Mouse (Mus musculus): ENCODE data around the gene Pgm5. TPM values are rescaled to one million over a fixed set of nuclear protein-coding genes. Genes with fewer than 3 reads are reported as not detected.

The Pgm5 gene
- total and polyA plus RNA-seq, 3 experiments = not detected

GRCm38 (mm10) chr19:24908385-24909155, 46.9 kb upstream of the Pgm5 start:
- DNase-seq (ENCODE audit: low read depth, low spot score) = no peak
- no peaks in the 10 kb centered on the region for H3K9me3 ChIP-seq (replicated peaks; ENCODE audit: insufficient read depth, low read length)
- no peak overlapping the region for H3K4me3 ChIP-seq (ENCODE audit: control insufficient read depth in 1 of 2, insufficient read depth in 1 of 2, low read depth in 2 of 2, low read length in 2 of 2)
- TF ChIP-seq TCF12 (IDR thresholded peaks at IDR 0.05; ENCODE audit: low read depth, low read length) (no peak), BHLHE40 (IDR thresholded peaks at IDR 0.05; ENCODE audit: borderline replicate concordance, low read depth, low read length) (no peak), NELFE (IDR thresholded peaks at IDR 0.05; ENCODE audit: low read depth, low read length) (no peak), POLR2AphosphoS5 (IDR thresholded peaks at IDR 0.05; ENCODE audit: borderline replicate concordance, low read depth, low read length) (no peak), CHD2 (IDR thresholded peaks at IDR 0.05; ENCODE audit: low read length) (no peak), ZKSCAN1 (IDR thresholded peaks at IDR 0.05; ENCODE audit: low read depth, low read length) (no peak), EP300 (IDR thresholded peaks at IDR 0.05; ENCODE audit: low read depth in 1 of 2, low read length in 2 of 2) (no peak), GATA1 (IDR thresholded peaks at IDR 0.05; ENCODE audit: low read depth, low read length) (no peak), ELF1 (IDR thresholded peaks at IDR 0.05; ENCODE audit: low read depth, low read length) (no peak), ZMIZ1 (IDR thresholded peaks at IDR 0.05; ENCODE audit: low read depth, low read length) (no peak), CHD1 (IDR thresholded peaks at IDR 0.05; ENCODE audit: low read depth, low read length) (no peak), RCOR1 (IDR thresholded peaks at IDR 0.05; ENCODE audit: low read depth, low read length) (no peak), ZC3H11A (IDR thresholded peaks at IDR 0.05; ENCODE audit: low read depth, low read length) (no peak), MAX (IDR thresholded peaks at IDR 0.05; ENCODE audit: low read length) (no peak), UBTF (IDR thresholded peaks at IDR 0.05; ENCODE audit: borderline replicate concordance, insufficient read depth, low read depth, low read length) (no peak), POLR2AphosphoS2 (IDR thresholded peaks at IDR 0.05; ENCODE audit: low read length) (no peak), MYB (IDR thresholded peaks at IDR 0.05; ENCODE audit: low read depth, low read length) (no peak), ZNF384 (IDR thresholded peaks at IDR 0.05; ENCODE audit: low read depth, low read length) (no peak), NRF1 (IDR thresholded peaks at IDR 0.05; ENCODE audit: insufficient read depth, low read depth, low read length, poor library complexity, severe bottlenecking) (no peak), GABPA (IDR thresholded peaks at IDR 0.05; ENCODE audit: low read depth, low read length) (no peak)
- no peak overlapping the region for H3K27ac ChIP-seq (ENCODE audit: control insufficient read depth, low read depth, low read length)
- H3K79me2 ChIP-seq (ENCODE audit: control insufficient read depth, insufficient read depth, low read length, poor library complexity) = no peaks in the 10 kb centered on the region
- no peak overlapping the region for H3K9ac ChIP-seq (ENCODE audit: control insufficient read depth, low read depth, low read length, poor library complexity, severe bottlenecking)
- no peaks in the 10 kb centered on the region for H3K36me3 ChIP-seq (ENCODE audit: control insufficient read depth in 1 of 2, insufficient read depth in 2 of 2, low read length in 2 of 2)
- no peaks in the 10 kb centered on the region for H3K27me3 ChIP-seq (ENCODE audit: control insufficient read depth in 1 of 2, insufficient read depth in 2 of 2, low read length in 2 of 2)
- no peaks in the 10 kb centered on the region for H3K4me1 ChIP-seq (ENCODE audit: control insufficient read depth in 1 of 2, insufficient read depth in 2 of 2, low read length in 2 of 2)

GRCm38 (mm10) chr19:24907655-24908054, 46.0 kb upstream of the Pgm5 start:
- TF ChIP-seq ZC3H11A (IDR thresholded peaks at IDR 0.05; ENCODE audit: low read depth, low read length) = no peak
- no peak for TF ChIP-seq CHD2 (IDR thresholded peaks at IDR 0.05; ENCODE audit: low read length)
- no peak for TF ChIP-seq CHD1 (IDR thresholded peaks at IDR 0.05; ENCODE audit: low read depth, low read length)
- TF ChIP-seq ZKSCAN1 (IDR thresholded peaks at IDR 0.05; ENCODE audit: low read depth, low read length) = no peak
- no peak for TF ChIP-seq POLR2AphosphoS2 (IDR thresholded peaks at IDR 0.05; ENCODE audit: low read length)
- no peak for TF ChIP-seq SMC3 (IDR thresholded peaks at IDR 0.05; ENCODE audit: low read depth, low read length)
- no peak for TF ChIP-seq ZNF384 (IDR thresholded peaks at IDR 0.05; ENCODE audit: low read depth, low read length)
- no peak for TF ChIP-seq MAZ (IDR thresholded peaks at IDR 0.05; ENCODE audit: low read depth, low read length)
- no peak for TF ChIP-seq TAL1 (IDR thresholded peaks at IDR 0.05; ENCODE audit: low read length)
- TF ChIP-seq USF1 (IDR thresholded peaks at IDR 0.05; ENCODE audit: low read depth, low read length) = no peak
- no peak for TF ChIP-seq ETS1 (IDR thresholded peaks at IDR 0.05; ENCODE audit: low read depth, low read length)
- no peak for TF ChIP-seq POLR2AphosphoS5 (IDR thresholded peaks at IDR 0.05; ENCODE audit: borderline replicate concordance, low read depth, low read length)
- no peak for TF ChIP-seq TCF12 (IDR thresholded peaks at IDR 0.05; ENCODE audit: low read depth, low read length)
- no peak for TF ChIP-seq E2F4 (IDR thresholded peaks at IDR 0.05; ENCODE audit: borderline replicate concordance, low read depth, low read length)
- no peak for TF ChIP-seq GATA1 (IDR thresholded peaks at IDR 0.05; ENCODE audit: low read depth, low read length)
- no peak for TF ChIP-seq EP300 (IDR thresholded peaks at IDR 0.05; ENCODE audit: low read depth in 1 of 2, low read length in 2 of 2)
- TF ChIP-seq MYC (IDR thresholded peaks at IDR 0.05; ENCODE audit: low read depth, low read length) = no peak
- Histone ChIP-seq H3K27ac (ENCODE audit: control insufficient read depth, low read depth, low read length) (no peak overlapping the region), H3K9me3 (replicated peaks; ENCODE audit: insufficient read depth, low read length) (no peaks in the 10 kb centered on the region), H3K9ac (ENCODE audit: control insufficient read depth, low read depth, low read length, poor library complexity, severe bottlenecking) (no peak overlapping the region), H3K36me3 (ENCODE audit: control insufficient read depth in 1 of 2, insufficient read depth in 2 of 2, low read length in 2 of 2) (no peaks in the 10 kb centered on the region), H3K4me3 (ENCODE audit: control insufficient read depth in 1 of 2, insufficient read depth in 1 of 2, low read depth in 2 of 2, low read length in 2 of 2) (no peak overlapping the region), H3K4me1 (ENCODE audit: control insufficient read depth in 1 of 2, insufficient read depth in 2 of 2, low read length in 2 of 2) (no peaks in the 10 kb centered on the region), H3K79me2 (ENCODE audit: control insufficient read depth, insufficient read depth, low read length, poor library complexity) (no peaks in the 10 kb centered on the region), H3K27me3 (ENCODE audit: control insufficient read depth in 1 of 2, insufficient read depth in 2 of 2, low read length in 2 of 2) (no peaks in the 10 kb centered on the region)
- no peak for DNase-seq (ENCODE audit: low read depth, low spot score)

Measured in MEL (cell line).